Mouse (Mus musculus) urinary bladder, postnatal 10 days (tissue): Measurements from ENCODE around the gene Mei4.

Experiments
- DNase-seq: peaks from one replicate; pipeline ENCODE4 v3.0.0; 2022; ENCODE audit warnings: low spot score

Mei4 gene

GRCm38 (mm10) chr9:82160143-82160542 is 296.7 kb downstream of the Mei4 start:
- no peak for DNase-seq

GRCm38 (mm10) chr9:82162415-82162814 is 298.9 kb downstream of the Mei4 start:
- no peak for DNase-seq

- DNase-seq: no peak
Observed at GRCm38 (mm10) chr9:82217976-82218375, 354.5 kb downstream of the Mei4 start.

GRCm38 (mm10) chr9:82247695-82248445 is 384.4 kb downstream of the Mei4 start:
- DNase-seq: no peak
